Mouse (Mus musculus) adipocyte (in vitro differentiated cells): ENCODE data around the gene Slc4a7.
"Not testable (repeated sequence)": the region's sequence is repeated elsewhere in the genome, so short reads cannot be mapped to it uniquely, and the experiment has no call there.

Experiments used
- DNase-seq: peaks from one replicate; pipeline ENCODE4 v3.0.0-alpha.2; 2016; ENCODE audit warnings: low spot score

The Slc4a7 gene

DNA sequence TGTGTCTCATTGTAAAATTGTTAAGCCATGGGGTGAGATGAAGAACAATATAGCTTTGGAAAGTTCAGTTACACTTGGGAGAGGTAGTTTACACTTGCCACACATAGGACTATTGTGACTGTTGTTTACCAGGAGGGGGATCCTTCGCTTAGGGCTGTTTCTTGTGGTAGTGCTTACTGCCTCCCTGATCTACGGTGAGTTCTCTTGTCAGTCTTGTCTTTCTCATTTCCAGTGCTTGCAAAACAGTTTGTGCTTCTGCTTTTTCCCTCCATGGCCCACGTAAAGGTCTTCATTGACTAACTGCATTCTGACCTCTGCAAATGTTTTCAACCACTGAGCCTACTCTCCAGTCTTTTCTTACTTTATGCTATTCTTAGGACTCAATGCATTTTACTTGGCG, 98.3 kb downstream of the Slc4a7 start:
- no peak for DNase-seq

DNA sequence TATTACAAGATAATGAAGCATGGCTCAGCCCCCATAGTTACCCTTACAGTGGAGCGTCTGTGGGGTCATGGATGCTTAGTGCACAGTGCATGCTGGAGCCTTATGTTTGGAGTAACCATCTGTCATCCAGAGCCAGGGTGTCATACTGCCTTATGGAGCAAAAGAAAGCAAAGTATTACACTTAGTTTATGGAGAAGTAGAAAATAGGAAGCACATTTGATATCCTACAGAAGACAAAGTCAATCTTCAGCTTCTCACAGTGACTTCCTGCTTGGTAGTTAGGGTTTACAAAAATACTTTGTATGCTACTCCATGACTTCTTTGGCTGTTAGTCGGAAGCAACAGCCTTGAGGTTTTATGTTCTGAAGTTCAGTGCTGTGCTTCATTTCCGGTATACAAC, 98.7 kb downstream of the Slc4a7 start:
- no peak for DNase-seq

DNA sequence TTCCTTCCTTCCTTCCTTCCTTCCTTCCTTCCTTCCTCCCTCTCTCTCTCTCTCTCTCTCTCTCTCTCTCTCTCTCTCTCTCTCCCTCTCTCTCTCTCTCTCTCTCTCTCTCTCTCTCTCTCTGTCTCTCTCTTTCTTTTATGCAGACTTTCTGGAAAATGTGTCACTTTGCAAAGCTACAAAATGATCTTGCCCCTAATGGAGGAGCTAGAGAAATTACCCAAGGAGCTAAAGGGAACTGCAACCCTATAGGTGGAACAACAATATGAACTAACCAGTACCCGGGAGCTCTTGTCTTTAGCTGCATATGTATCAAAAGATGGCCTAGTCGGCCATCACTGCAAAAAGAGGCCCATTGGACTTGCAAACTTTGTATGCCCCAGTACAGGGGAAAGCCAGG, 101.0 kb downstream of the Slc4a7 start, which contains the start of gene Nek10:
Gene Nek10, plus strand, starts transcription at position 301 of the 400 bp plus-strand sequence.
- DNase-seq, result not testable (repeated sequence)

DNA sequence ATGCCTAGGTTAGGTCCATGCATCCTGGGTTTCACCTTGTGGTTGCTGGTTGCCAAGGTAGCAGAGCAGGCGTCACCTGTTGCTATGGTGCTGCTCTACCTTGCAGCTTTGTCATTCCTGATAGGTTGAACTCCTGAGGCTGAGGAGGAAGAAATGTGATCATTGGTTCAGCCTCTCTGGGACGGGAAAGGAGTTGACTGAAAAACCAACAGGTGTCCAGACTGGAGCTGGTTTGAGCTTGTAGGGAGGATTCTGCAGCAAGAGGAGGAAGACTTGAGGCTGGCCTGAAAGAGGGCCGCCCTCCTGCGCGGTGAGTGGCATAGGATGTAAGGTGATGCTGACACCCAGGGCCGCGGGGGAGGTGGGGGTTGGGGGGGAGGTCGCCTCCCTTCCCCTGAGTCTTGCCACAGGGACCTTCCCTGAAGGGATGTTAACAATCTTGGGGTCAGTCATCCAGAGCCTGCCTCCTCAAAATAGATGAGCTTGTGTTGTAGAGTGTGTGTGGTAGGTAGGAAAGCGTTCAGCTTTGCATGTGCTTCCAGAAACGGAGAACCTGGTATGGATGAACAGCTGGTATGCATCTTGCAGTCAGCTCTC, 101.9 kb downstream of the Slc4a7 start:
- no peak for DNase-seq

GRCm38 (mm10) chr14:14804518-14805212, 102.6 kb downstream of the Slc4a7 start:
- DNase-seq, result no peak

- peak; percentile 83 for DNase-seq
Measured at GRCm38 (mm10) chr14:14832520-14833240, 130.6 kb downstream of the Slc4a7 start.

DNA sequence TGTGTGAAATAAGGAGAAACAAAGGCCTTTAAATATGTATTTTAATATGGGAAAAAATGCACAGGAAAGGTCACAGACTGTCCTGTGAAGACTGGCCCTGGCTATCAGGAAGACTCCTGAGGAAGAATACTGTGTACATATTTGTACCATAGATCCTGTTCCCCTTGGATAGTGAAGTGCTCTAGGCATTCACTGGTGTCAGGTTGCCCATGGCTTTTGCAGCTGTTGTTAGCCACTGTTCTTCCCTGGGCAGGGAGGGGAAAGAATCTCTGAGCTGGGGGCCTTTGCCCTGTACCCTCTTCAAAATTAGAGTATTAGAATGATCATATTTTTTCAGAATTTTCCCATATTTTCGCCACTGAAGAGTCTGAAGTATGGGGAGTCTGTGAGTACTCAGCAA, 131.4 kb downstream of the Slc4a7 start:
- peak; percentile 6 for DNase-seq

DNA sequence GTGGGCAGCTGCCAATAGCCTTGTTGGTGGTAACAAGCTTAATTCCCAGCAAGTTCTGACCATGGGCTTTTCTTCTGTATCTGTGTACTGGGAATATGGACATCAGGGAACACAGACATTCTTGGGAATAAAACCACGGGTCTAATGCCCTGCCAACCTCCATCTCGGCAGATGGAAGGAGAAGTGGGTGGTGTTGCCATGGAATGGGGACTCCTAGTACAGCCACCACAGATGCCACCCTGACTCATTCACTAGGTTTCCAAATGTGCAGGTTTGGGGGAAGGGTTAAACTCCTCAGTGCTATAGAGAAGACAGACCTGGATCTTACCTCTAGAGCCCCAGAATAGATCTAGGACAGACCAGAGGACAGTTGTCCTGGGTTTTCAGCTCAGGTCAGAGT, 132.2 kb downstream of the Slc4a7 start:
- no peak for DNase-seq

GRCm38 (mm10) chr14:14837627-14838026, 135.5 kb downstream of the Slc4a7 start:
- DNase-seq, result no peak

- peak; percentile 75 for DNase-seq
Measured at GRCm38 (mm10) chr14:14838109-14838508, 136.0 kb downstream of the Slc4a7 start.

GRCm38 (mm10) chr14:14842734-14843530, 140.9 kb downstream of the Slc4a7 start:
- peak; percentile 16 for DNase-seq
